Mouse (Mus musculus) kidney, embryonic 15.5 days (tissue): ENCODE results near the gene Ush2a. TPM values are rescaled to one million over a fixed set of nuclear protein-coding genes. Genes with fewer than 3 reads are reported as not detected.

Experiments used
- ATAC-seq: fragments of 200-750 bp; cut with Nextera tagmentation; replicated peaks from 2 replicates; pipeline ENCODE4 v1.8.0; 2017; ENCODE audit warnings: moderate TSS enrichment; ENCODE audit not compliant: low FRiP score
- H3K27ac ChIP-seq: fragments of 300-500 bp; sonication (generic); 2 replicates; pipeline ENCODE4 v1.5.1; 2015; ENCODE audit warnings: mild to moderate bottlenecking, inconsistent platforms
- H3K27me3 ChIP-seq: fragments of 300-500 bp; sonication (generic); 2 replicates; pipeline ENCODE4 v1.6.1; 2015; ENCODE audit warnings: inconsistent platforms
- H3K36me3 ChIP-seq: fragments of 300-500 bp; sonication (generic); 2 replicates; pipeline ENCODE4 v1.6.1; 2015; ENCODE audit warnings: inconsistent platforms
- H3K4me1 ChIP-seq: fragments of 300-500 bp; sonication (generic); 2 replicates; pipeline ENCODE4 v1.6.1; 2015; ENCODE audit warnings: inconsistent platforms
- H3K4me2 ChIP-seq: fragments of 300-500 bp; sonication (generic); 2 replicates; pipeline ENCODE4 v1.6.1; 2015; ENCODE audit warnings: moderate library complexity, mild to moderate bottlenecking, inconsistent platforms
- H3K4me3 ChIP-seq: fragments of 300-500 bp; sonication (generic); replicated peaks from 2 replicates; pipeline ENCODE4 v1.5.1; 2015; ENCODE audit warnings: mild to moderate bottlenecking, inconsistent platforms
- H3K9ac ChIP-seq: fragments of 300-500 bp; sonication (generic); 2 replicates; pipeline ENCODE4 v1.6.1; 2015; ENCODE audit warnings: mild to moderate bottlenecking, inconsistent platforms
- H3K9me3 ChIP-seq: fragments of 300-500 bp; sonication (generic); replicated peaks from 2 replicates; pipeline ENCODE4 v1.6.1; 2016; ENCODE audit warnings: inconsistent platforms
- WGBS: fragments of 180-500 bp; shearing (Covaris S2); methylation state at CpG from one replicate; pipeline ENCODE4 v1.1.7; 2015; ENCODE audit warnings: mixed read lengths; 5-methylcytosine and 5-hydroxymethylcytosine counted together
- polyA plus RNA-seq: library from polyadenylated mRNA; unstranded; fragments of >200 nt; fragmentation: Nextera tagmentation; extraction: Ambion mirVana; gene quantifications from 2 replicates; pipeline ENCODE4 v1.2.1, GENCODE M21; 2015

Gene Ush2a
- polyA plus RNA-seq, 1 experiment from 2014 or later = 0.01 TPM

DNA sequence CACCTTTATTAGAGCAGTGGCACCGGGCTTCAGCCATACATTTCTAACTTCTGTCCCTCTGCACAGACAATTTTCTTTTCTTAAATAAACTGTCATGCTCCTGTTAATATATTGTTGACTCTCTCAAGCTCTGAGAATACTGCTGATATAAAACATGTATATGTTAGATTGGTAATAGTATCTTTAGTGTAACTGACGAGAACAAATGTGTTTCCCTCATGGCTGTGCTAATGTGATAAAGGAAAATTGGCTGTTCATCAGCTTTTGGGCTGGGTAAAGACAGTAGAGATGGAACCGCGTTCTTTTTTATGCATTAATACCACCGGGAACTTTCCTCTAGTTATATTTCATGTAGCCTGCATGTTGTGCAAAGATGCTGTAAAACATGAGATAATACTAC is 54.8 kb downstream of the Ush2a start:
- Histone ChIP-seq H3K27ac (no peak overlapping the region), H3K27me3 (no peaks in the 10 kb centered on the region), H3K4me2 (no peak overlapping the region), H3K4me1 (no peaks in the 10 kb centered on the region), H3K9me3 (no peaks in the 10 kb centered on the region), H3K4me3 (no peak overlapping the region), H3K9ac (no peak overlapping the region), H3K36me3 (no peaks in the 10 kb centered on the region)
- WGBS = 91% methylated on average over 5 of the region's 5 CpGs
- no peak for ATAC-seq

DNA sequence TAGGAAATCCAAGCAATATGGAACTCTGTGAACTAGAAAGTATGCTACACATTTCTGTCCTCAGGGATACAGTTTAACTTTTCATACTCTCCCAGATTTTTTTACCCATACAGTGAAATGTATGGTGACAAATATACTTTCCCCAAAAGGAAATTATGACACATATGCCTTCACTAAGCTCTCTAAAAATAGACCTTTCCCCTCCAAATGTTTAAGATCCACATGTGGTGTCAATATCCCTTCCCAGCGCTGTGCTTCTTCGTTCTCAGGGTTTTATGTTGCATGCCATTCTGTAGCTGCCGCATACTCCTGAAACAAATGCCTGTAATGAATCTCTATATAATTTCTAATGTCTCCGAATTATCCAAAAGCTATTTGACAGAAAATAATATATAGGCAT is 58.4 kb downstream of the Ush2a start:
- H3K4me1 ChIP-seq = no peaks in the 10 kb centered on the region
- no peak for ATAC-seq
- no peak overlapping the region for H3K9ac ChIP-seq
- no peaks in the 10 kb centered on the region for H3K9me3 ChIP-seq
- H3K27ac ChIP-seq = no peak overlapping the region
- 62% methylated on average over 4 of the region's 4 CpGs for WGBS
- no peaks in the 10 kb centered on the region for H3K27me3 ChIP-seq
- no peak overlapping the region for H3K4me3 ChIP-seq
- no peaks in the 10 kb centered on the region for H3K36me3 ChIP-seq
- H3K4me2 ChIP-seq = no peak overlapping the region

DNA sequence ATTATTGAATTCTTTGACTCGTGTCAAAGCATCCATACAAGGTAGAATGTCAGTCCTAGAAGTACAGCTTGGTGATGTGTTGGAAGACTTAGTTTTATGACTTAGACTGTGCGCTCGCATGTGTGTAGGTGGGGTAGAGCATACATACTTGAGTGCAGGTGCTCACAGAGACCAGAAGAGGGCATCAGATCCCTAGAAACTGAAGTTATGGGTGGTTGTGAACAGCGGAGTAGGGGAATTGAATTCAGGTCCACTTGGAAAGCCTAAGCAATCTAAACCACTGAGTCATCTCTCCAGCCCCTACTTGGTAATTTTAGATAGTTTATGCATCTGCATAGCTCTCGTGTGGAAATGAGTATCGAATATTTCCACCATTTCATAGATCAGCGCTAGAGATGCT is 59.7 kb downstream of the Ush2a start:
- Histone ChIP-seq H3K36me3 (no peaks in the 10 kb centered on the region), H3K27me3 (no peaks in the 10 kb centered on the region), H3K9ac (no peak overlapping the region), H3K9me3 (no peaks in the 10 kb centered on the region), H3K27ac (no peak overlapping the region), H3K4me2 (no peak overlapping the region), H3K4me1 (no peaks in the 10 kb centered on the region), H3K4me3 (no peak overlapping the region)
- no peak for ATAC-seq
- WGBS = 86% methylated on average over 7 of the region's 7 CpGs

DNA sequence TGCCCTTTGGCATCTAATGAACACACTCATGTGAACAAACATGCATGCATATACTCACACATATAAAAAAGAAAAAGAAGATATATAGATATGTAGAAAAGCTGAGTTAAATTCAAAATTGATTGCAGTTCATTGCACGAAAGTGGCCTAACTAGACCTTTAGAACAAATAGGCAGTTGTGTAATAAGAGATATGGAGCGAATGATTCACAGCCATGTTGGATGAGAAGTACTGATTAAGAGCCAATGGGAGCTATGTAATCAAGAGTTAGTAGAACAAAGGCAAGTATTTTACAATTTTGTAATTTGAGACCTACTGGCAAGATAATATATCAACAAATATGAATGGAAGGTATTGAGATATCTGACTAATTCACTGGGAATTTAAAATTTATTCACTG is 68.6 kb downstream of the Ush2a start:
- Histone ChIP-seq H3K4me3 (no peak overlapping the region), H3K4me1 (no peaks in the 10 kb centered on the region), H3K36me3 (no peaks in the 10 kb centered on the region), H3K9ac (no peak overlapping the region), H3K4me2 (no peak overlapping the region), H3K27ac (no peak overlapping the region), H3K27me3 (no peaks in the 10 kb centered on the region), H3K9me3 (no peaks in the 10 kb centered on the region)
- 84% methylated on average over 2 of the region's 2 CpGs for WGBS
- ATAC-seq = no peak

GRCm38 (mm10) chr1:188333936-188334335 is 72.1 kb downstream of the Ush2a start:
- WGBS = 79% methylated on average over 2 of the region's 2 CpGs
- Histone ChIP-seq H3K4me2 (no peak overlapping the region), H3K4me3 (no peak overlapping the region), H3K4me1 (no peaks in the 10 kb centered on the region), H3K36me3 (no peaks in the 10 kb centered on the region), H3K27ac (no peak overlapping the region), H3K9ac (no peak overlapping the region), H3K27me3 (no peaks in the 10 kb centered on the region), H3K9me3 (no peaks in the 10 kb centered on the region)
- ATAC-seq = no peak

GRCm38 (mm10) chr1:188347762-188348161 is 85.9 kb downstream of the Ush2a start:
- 53% methylated on average over 2 of the region's 2 CpGs for WGBS

DNA sequence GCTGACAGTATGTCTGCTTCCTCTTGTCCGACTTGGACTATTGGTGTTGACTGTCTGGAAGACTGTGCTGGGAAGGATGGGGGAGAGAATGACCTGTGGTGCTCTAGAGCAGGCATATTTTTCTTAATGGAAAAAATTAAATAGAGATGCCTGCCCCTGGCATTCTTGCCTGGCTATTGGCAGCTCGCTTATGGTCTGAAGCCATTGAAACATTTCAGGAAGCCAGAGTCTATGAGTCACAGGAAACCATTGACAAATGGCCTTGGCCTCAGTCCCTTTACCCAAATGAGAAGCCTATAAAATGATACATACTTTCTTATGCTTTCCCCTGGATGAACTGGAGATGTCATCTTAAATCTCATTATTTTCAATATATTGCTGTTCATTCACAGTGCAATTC is 92.9 kb downstream of the Ush2a start:
- no peaks in the 10 kb centered on the region for H3K4me1 ChIP-seq
- 78% methylated on average over 2 of the region's 2 CpGs for WGBS
- H3K4me3 ChIP-seq = no peak overlapping the region
- no peak overlapping the region for H3K4me2 ChIP-seq
- no peak for ATAC-seq
- H3K27me3 ChIP-seq = no peaks in the 10 kb centered on the region
- H3K36me3 ChIP-seq = no peaks in the 10 kb centered on the region
- H3K27ac ChIP-seq = no peak overlapping the region
- no peak overlapping the region for H3K9ac ChIP-seq
- H3K9me3 ChIP-seq = no peaks in the 10 kb centered on the region

More at GRCm38 (mm10) chr1:188347762-188348161, 85.9 kb downstream of the Ush2a start:
- no peak for ATAC-seq
- H3K27ac ChIP-seq = no peak overlapping the region
- H3K4me3 ChIP-seq = no peak overlapping the region
- no peaks in the 10 kb centered on the region for H3K27me3 ChIP-seq
- no peaks in the 10 kb centered on the region for H3K4me1 ChIP-seq
- H3K9ac ChIP-seq = no peak overlapping the region
- no peaks in the 10 kb centered on the region for H3K36me3 ChIP-seq
- no peaks in the 10 kb centered on the region for H3K9me3 ChIP-seq
- H3K4me2 ChIP-seq = no peak overlapping the region

DNA sequence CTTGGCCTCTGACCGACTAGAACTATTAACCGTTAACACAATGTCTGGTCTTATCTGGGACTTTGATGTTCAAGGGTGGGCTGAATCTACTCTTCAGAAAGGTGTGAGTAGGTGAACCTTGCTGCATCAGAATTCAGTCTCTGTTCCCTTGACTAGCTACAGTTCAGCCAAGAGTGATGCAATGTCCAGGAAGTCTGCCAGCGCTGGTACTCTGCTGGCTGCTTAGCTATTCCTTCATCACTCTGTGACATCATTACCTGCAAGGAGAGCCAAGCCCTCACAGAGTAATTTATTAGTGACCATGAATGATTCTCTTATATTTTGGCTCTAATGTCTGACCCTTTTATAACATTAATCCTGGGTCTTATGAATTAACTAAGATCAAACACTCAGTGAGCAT is 101.7 kb downstream of the Ush2a start:
- H3K27me3 ChIP-seq = no peaks in the 10 kb centered on the region
- no peak overlapping the region for H3K9ac ChIP-seq
- H3K4me3 ChIP-seq = no peak overlapping the region
- H3K36me3 ChIP-seq = no peaks in the 10 kb centered on the region
- H3K9me3 ChIP-seq = no peaks in the 10 kb centered on the region
- WGBS = 80% methylated on average over 3 of the region's 3 CpGs
- no peak overlapping the region for H3K27ac ChIP-seq
- H3K4me1 ChIP-seq = no peaks in the 10 kb centered on the region
- H3K4me2 ChIP-seq = no peak overlapping the region
- no peak for ATAC-seq

DNA sequence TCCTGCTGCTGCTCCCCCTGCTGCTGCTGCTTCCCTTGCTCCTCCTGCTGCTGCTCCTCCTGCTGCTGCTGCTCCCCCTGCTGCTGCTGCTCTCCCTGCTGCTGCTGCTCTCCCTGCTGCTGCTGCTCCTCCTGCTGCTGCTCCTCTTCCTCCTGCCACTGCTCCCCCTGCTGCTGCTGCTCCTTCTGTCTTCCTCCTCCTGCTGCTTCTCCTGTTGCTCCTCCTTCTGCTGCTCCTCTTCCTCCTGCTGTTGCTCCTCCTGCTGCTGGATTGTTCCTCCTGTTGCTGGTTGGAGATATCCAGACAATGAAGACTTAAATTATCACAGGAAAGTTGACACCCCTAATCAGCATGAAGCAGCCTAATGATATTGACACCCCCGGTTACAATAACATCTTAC is 123.4 kb downstream of the Ush2a start:
- H3K4me3 ChIP-seq = no peak overlapping the region
- no peak overlapping the region for H3K4me2 ChIP-seq
- WGBS = 73% methylated on average over 1 of the region's 1 CpGs
- no peaks in the 10 kb centered on the region for H3K4me1 ChIP-seq
- H3K9ac ChIP-seq = no peak overlapping the region
- no peak for ATAC-seq
- H3K27ac ChIP-seq = no peak overlapping the region
- H3K9me3 ChIP-seq = no peaks in the 10 kb centered on the region
- no peaks in the 10 kb centered on the region for H3K36me3 ChIP-seq
- H3K27me3 ChIP-seq = no peaks in the 10 kb centered on the region

- Histone ChIP-seq H3K27ac (no peak overlapping the region), H3K9me3 (no peaks in the 10 kb centered on the region), H3K4me2 (no peak overlapping the region), H3K27me3 (no peaks in the 10 kb centered on the region), H3K9ac (no peak overlapping the region), H3K4me1 (no peaks in the 10 kb centered on the region), H3K36me3 (no peaks in the 10 kb centered on the region), H3K4me3 (no peak overlapping the region)
- WGBS = 65% methylated on average over 7 of the region's 7 CpGs
- ATAC-seq = no peak
Measured at GRCm38 (mm10) chr1:188385733-188386261, 124.0 kb downstream of the Ush2a start.

DNA sequence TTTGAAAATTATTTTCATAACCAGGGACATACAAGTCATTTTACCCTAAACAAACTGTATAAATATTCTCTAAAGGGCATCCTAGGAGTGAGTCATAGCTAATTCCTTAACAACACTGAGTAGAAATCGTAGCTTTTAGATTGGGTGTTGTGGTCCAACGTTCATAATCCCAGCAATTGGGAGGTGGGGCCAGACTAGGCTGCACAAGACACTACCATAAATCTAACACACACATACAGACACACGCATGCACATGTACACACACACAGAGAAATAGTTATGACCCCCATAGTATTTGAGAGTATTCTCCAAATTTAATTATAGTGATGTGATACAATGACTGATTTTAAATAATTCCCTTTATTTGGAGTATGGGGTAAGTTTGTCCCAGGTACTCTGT is 125.5 kb downstream of the Ush2a start:
- no peak overlapping the region for H3K9ac ChIP-seq
- H3K4me2 ChIP-seq = no peak overlapping the region
- WGBS = 83% methylated on average over 3 of the region's 3 CpGs
- no peak overlapping the region for H3K27ac ChIP-seq
- no peaks in the 10 kb centered on the region for H3K27me3 ChIP-seq
- H3K36me3 ChIP-seq = no peaks in the 10 kb centered on the region
- no peaks in the 10 kb centered on the region for H3K9me3 ChIP-seq
- H3K4me1 ChIP-seq = no peaks in the 10 kb centered on the region
- no peak for ATAC-seq
- H3K4me3 ChIP-seq = no peak overlapping the region

DNA sequence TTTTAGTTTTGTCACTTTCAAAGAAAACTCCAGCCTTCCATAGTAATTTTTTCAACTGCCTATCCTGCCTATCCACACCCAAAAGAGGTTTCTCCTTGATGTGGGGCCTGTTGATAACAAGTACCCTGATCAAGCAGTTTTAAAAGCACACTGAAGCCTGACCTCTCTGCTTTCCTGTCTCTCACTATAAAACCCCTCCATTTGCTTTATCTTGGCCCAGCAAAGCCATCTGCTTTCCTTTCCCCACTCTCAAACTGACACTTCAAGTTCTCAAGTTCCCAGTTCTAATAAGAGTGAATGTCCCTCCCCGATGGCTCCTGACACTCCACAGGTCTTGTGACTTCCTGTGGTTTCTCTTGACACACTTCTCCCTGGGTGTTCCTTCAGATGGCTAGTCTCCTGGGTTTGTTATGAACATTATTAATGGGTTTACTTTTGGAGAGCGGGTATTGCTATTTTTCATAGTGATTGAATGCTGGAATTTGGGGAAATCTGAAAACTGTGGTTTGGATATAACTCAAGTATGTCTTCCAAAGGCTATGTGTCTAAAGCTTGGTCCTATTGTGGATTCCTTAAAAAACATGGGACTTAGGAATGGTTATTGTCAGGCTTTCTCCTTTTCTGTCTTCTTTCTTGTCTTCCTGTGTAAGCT is 126.1 kb downstream of the Ush2a start:
- no peak overlapping the region for H3K9ac ChIP-seq
- ATAC-seq = no peak
- H3K4me3 ChIP-seq = no peak overlapping the region
- H3K36me3 ChIP-seq = no peaks in the 10 kb centered on the region
- H3K4me2 ChIP-seq = no peak overlapping the region
- no peaks in the 10 kb centered on the region for H3K9me3 ChIP-seq
- H3K27me3 ChIP-seq = no peaks in the 10 kb centered on the region
- H3K27ac ChIP-seq = no peak overlapping the region
- no peaks in the 10 kb centered on the region for H3K4me1 ChIP-seq
- 27% methylated on average over 2 of the region's 2 CpGs for WGBS

DNA sequence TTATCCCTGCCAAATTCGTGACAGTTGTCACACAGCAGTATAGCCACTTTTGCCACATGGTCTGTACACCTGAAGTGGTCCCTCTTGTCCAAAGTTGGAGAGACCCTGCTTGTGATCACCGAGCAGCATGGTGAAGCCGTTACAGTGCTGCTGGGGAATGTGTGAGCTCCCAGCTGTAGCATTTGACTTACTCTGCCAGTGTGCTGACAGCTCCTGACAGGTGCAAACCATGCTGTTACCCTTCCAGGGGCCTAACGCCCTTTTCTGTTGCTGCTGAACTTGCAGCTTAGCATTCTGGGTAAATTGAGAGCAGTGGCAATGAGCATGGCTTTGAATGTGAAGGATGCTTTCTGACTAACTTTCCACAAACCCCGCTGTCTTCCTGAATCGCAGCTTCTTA is 128.3 kb downstream of the Ush2a start:
- H3K4me1 ChIP-seq = no peaks in the 10 kb centered on the region
- no peak overlapping the region for H3K9ac ChIP-seq
- no peaks in the 10 kb centered on the region for H3K36me3 ChIP-seq
- H3K27me3 ChIP-seq = no peaks in the 10 kb centered on the region
- H3K9me3 ChIP-seq = no peaks in the 10 kb centered on the region
- no peak overlapping the region for H3K4me3 ChIP-seq
- 75% methylated on average over 6 of the region's 6 CpGs for WGBS
- ATAC-seq = no peak
- no peak overlapping the region for H3K4me2 ChIP-seq
- no peak overlapping the region for H3K27ac ChIP-seq
